Mouse (Mus musculus) right cerebral cortex, postnatal 36 days (tissue): ENCODE data around the gene Copg2.

Experiments used
- DNase-seq, 2 experiments: peaks; one replicate each; pipeline ENCODE4 v3.0.0; 2022; ENCODE audit warnings: low spot score in 2 of 2, mixed read lengths in 1 of 2

The Copg2 gene

DNA sequence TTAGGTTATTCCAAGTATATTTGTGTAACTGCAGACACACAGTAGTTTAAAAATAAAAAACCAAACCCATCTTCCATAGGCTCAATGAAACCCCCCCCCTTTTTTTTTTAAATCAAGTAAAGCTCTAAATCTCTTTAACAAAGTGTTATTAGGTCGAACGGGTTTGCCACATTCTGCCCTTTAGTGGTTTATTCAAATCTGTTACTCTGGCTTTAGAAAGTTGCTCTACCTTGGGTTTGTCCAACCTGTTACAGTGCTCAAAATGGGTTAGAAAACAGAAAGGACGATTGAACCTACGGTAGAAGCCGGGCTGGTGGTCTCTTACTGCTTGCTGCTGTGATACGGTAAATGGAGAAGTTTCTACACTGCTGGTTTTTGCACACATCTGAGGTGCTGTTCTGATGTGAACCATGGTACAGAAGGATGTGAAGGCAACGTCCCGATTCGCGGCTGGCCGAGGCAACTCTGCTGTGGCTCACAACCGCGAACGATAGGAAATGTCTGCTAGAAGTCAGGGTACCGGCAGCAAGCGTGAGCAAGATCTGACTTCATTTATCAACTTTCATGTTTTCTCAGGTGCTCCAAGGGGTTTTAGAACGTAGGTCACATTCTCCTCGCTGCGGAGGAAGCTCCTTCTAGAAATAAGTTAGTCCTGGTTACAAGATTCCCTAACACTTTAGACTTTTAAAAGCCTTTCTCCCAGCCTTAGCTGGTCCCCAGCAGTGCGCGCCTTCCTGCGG is 161.4 kb downstream of the Copg2 start:
- DNase-seq, result no peak

DNA sequence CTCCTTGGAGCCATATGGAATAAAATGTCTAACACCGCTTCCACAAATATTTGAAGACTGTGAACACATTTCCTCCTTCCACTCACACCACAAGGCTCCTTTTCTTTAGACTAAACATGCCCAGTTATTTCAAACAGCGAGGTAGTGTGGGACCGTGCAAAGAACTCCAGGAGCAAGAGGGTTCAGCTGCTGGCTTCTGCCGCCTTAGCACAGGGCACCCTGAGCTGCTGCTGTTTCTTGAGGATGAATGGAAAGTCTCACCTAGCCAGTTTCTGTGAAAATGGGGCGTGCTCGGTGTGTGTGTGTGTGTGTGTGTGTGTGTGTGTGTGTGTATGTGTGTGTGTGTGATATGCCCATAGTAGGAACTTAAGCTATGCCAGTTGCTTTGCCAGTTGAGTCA is 162.1 kb downstream of the Copg2 start:
- no peak for DNase-seq

DNA sequence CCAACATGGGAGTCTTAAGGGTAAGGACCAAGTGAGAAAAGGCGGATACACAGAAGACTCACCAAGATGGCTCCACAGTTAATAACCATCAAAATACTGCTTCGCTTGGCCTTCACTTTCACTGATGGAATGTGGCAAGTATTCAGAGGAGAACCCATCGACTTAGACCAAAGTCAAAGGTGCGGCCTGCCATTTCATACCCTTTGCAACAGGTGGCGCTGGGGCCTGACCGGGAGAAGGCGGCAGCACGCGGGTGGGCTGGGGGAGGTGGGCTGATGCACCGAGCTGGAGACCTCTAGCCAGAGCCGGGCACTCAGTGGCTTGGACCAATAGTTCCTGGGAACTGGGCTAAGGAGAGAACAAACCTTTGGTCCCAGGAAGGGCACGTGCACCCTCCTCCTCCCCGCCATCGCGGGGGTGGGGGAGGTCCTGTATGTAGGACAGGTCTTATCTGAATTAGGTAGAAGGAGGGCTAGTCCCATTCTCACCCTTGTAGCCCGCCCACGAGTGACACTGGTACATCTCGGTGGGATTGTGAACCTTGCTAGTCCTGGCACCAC is 163.9 kb downstream of the Copg2 start:
- no peak for DNase-seq

DNA sequence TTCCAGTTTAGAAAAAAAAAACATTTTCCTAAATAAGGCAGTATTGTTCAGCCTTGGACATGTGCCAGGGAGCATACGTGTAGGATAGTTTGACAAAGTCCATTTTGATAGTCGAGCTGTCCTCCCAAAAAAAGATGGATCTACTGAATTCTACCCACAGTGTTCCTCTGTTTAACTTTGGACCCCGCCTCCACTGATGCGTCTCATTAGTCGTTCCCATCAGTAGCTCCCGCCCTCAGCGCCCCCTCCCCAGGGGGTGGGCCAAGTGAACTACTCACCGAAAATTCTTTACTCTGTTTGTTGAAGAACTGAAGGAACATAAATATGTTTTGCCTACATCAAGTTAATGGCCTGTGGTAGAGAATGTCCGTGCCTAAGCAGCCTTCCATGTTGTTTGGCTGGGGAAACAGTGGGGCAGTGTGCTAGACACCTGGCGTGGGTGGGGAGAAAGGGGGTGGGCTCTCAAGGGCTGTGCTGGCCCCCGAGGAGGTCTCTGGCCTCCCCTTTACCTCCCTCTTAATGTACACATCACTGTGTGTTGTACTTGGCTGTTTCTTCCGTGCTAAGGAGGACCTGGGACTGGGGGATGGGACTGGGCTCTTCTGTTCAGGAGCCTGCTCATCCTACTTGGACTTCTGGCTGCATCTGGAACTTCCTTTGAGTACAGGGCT is 166.2 kb downstream of the Copg2 start:
- no peak for DNase-seq

DNA sequence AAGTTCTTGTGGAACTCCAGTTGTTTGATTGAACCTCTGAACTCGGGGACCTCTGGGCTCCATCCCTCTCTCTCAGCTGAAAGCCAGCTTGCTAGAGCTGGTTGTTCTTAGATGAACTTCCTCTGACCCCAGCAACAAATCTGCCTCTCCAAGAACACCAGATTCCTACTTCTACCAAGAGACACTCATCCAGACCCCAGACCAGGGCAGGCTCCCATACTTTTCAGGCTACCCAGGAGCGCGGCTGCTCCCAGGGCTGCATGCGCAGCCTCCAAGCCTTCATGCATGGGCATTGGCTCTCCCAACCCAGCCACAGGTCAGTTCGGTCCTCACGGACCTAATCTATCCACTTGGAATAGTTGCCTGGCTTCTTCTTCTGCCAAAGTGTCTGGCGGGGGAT is 173.3 kb downstream of the Copg2 start, which contains the start of gene Mest:
Gene Mest (plus strand): TSS at position 217 of the 400 bp plus-strand sequence.
- no peak for DNase-seq

DNA sequence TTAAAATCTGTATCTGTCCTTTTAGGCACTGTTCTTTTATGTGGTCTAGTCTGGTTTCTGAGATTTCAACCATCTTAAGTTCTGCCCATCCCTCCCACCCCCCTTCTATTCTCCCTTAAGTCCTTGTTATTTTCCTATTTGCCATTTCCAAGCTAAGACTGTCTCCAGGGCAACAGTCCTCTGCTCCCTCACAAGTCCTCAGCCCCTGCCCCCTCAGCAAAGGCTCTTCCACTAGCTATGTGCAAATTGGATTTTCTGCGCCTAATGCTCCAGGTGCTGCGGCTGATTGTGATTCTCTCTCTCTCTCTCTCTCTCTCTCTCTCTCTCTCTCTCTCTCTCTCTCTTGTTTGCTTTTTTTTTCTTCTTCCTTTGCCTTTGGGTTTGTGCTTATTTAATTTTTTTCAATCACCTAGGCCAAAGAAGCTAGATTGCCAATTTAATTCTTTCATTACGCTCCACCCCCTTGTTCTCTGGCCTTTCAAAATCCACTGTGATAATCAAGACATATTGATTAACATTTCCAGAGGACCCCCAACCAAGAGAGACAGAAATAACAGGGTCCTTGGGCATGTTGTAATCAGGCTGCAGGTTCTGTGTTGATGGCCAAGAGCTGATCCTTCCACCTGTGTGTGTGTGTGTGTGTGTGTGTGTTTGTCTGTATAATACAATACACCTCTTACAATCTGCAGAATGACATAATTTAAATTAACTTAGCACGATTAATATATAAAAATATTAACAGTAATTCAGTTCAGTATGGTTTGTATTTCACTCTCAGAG is 174.0 kb downstream of the Copg2 start:
- DNase-seq, result no peak

DNA sequence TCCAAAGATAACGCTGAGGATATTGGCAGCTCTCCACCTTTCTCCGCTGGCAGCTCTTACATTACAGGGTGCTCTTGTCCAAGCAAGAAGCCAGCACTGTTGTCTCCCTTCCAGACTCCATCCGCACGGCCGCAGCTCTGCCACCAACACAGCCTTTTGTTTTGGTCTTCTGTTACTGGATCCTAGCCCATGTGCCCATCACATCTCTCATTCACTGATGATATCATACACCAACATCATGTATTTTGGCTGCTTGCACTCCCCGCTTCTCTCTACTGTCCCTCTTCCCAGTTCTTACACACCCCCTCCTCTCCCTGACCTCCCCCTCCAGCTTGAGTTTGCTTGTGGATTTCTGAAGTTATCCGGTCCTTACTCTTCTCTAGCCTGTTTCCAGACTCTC is 179.8 kb downstream of the Copg2 start:
- DNase-seq, result no peak

DNA sequence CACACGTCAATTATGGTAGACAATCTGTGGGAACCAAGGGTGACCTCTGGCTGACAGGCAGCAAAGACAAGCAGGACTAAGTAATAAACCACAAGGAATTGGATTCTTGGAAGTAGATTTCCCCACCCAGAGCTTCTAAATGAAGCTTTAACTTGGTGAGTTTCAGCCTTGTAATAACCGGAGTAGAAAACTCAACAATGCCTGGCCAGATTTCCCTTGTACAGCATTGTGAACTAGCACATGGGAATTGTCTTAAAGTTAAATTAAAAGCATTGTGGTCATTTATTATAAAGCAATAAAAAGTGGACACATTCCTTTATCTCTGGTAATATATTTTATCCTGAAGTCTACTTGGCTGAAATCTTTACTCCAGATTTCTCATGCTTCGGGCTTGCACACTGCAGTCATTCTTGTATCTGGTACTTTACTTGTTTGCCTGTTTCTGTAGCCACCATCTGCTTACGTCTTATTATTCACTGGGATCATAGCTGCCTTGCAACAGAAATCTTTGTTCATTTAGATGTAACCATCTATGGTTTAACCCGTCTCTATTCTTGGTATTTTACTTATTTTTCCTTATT is 181.6 kb downstream of the Copg2 start:
- DNase-seq, result no peak

DNA sequence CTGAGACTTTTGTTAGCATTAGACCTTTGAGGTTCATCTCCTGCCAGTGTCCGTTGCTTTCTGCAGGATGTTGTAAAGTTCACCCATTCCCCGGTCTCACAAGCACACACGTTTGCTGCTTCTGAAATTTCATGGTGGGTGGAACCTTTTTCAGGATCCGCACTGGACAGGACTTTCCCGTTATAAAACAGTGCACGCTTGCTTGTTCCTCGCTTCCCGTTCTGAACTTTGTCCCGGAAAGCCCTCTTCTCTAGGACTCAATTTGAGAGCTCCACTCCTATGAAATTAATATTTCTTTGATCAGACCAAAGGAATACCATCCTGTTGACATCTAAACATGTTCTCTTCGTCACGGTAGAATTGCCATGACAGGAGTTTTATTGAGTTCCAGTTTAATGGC is 182.7 kb downstream of the Copg2 start:
- DNase-seq, result no peak

DNA sequence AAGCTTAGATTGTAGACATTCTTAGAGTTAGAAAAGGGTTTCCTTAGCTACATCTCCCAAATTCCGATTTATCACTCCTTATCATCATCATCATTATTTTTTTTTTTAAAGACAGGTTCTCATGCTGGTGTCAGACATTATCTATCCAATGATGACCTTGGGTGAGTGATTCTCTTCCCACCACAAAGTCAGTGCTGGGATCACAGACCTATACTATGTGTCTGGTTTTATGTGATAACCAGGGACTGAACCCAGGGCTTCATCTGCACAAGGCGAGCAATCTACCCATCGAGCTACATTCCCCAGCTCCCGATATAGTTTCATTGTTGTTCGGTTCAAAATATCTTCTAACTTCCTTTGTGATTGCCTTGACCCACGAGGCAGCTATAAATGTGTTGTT is 183.1 kb downstream of the Copg2 start:
- DNase-seq, result no peak

DNA sequence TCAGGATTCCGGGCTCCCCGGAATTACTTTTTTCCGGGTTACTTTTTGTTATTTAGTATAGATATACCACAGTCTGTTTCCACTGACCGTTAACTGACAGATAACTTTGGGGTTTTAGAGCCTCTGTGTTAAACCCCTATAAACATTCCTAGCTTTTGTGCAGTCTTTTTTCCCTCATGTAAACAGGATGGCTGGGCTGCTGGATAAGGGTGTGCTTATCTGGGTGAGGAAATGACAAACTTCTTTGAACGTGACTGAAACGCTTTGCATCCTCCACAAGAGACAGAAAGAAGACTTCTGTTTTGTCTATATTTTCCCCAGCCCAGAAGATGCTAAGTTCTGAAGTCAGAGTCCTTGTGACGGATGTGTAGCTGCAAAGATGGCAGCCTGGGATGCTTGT is 184.1 kb downstream of the Copg2 start:
- DNase-seq, result no peak

DNA sequence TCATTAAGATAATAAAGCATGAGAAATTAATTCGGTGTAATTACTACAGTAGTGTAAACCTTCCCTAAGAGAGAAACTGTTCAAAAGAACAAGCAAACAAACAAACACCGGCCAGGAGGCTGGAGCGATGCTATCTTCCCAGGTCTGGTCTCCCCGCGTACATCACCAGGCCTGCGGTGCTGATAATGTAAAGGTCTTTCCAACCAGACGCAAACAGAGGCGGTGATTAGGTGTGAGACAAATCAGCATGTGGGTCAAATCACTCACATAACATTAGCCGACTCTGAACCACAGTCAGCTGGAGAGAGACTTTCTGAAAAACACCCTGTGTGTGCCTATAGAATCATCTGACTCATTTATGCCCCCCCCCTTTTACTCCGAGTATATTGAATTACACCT is 185.2 kb downstream of the Copg2 start:
- DNase-seq, result no peak

DNA sequence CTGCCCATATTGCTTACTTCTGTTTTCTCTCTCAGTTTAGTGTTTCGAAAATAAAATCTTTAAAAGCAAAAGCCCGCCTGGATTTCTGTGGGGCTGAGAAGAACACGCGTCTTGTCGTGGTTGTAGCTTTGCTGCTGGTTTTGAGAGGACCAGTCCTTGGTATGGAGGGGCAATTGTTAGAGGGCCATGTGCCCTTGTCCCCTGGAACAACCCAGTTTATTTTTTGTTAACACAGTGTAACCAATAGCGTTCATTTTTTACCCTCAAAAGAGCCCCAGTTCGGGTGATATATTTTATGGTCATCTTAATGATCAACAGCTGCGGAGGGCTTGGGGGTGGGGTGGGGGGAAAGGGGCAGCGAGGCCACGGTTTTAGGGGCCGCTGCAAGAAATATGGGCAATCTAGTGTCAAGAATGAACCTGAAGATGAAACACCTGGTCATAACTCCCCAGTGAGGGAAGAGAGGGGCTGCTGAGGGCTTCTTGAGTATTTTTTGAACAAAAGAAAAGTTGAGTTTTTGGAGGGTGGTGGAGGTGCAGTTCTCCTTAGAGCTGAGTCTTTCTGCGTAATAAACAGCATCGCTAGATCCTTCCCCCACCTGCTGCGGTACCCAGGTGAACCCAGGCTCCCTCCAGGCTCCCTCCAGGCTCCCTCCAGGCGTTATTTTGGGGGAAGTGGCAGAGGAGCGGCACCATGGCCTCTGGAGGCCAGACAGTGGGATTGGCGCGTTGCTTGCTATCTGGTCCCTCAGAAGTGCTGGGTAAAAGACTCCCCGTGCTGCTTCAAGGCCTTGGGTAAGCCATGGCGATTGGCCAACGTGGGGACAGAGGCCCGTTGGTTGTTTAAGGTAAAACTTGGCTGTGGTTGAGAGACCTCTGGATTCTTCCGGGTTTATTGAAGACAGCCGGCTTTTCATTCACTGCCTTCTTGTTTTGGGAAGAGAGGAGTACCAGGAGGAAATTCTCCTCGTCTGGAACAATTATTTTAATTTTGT is 185.9 kb downstream of the Copg2 start:
- DNase-seq, result no peak

DNA sequence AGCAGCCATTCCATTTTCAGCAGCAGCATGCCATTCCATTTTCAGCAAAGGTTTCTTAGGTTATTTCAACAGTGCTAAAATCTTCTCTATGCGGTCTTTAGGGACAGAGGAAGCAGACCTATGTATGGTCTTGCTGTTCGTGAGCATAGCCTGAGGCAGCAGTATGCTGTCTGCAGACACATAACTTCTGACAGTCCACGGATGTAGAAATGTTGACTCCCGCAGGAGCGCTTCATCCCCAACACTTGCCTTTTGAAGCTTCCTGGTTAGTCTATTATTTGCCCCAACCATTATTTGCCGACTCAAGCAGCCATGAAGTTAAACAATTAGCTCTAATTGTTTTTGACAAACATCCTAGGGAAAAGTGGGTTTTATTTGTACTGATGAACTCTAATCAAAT is 187.5 kb downstream of the Copg2 start:
- DNase-seq, result no peak

DNA sequence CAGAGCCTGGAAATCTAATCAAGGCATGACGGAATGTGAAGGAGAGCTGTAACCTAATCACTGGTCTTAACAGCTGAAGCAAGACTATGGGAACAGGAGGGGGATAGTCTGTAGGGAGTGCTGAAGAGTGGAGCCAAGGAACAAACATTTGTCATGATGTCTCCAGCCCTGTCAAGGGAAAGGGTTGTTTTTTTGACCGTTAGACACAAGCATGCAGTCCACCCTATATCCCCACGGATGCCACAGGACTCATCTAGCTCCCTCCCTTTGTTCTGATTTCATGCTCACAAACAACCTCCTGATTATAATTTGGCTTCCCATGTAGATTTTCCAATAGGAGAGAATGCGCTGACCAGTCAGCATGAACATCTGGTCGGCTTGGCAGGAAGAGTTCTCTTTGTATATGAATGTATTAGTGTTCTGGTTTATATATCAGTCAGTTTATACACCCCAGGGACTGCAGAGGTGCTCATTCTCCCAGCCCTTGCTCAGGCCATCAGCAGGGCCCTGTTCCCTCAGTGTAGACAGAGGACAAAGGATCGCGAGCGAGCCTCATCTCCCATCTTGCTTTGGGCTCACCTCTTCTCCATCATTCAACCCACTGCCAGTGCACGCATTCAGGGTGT is 192.5 kb downstream of the Copg2 start:
- DNase-seq, result no peak

DNA sequence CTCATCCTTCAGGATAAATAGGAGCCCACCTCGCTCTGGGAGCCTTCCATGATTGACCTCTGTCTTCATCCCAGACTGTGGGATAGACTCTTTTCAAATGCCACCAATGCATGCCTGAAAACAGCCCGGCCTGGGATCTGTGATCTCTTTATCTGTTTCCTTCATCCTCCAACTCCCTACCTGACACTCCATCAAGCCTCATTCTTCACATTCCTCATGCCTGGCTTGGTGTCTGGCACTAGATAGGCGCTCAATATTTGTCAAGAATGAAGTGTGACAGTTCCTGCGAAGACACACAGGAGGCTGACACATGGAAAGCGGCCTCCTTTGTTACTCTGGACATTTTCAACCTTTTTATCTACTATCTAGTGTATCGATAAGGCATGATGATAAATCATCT is 193.1 kb downstream of the Copg2 start:
- no peak for DNase-seq

DNA sequence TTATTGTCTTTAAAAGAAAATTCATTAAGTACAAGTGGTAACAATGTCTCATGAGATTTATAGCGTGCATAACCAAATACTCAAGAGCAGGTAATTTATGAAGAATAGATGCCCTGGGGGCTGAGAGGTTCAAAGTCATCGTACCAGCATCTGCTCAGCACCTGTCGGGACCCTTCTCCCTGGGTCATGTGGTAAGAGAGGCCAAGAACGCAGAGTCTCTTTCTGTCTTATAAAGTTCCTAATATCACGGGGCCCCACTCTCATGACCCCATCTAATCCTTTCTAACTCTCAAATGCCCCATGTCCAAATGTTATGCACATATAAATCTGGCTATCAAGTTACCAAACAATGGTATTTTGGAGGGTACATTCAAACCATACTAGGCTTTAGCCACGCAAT is 193.7 kb downstream of the Copg2 start:
- DNase-seq, result no peak

DNA sequence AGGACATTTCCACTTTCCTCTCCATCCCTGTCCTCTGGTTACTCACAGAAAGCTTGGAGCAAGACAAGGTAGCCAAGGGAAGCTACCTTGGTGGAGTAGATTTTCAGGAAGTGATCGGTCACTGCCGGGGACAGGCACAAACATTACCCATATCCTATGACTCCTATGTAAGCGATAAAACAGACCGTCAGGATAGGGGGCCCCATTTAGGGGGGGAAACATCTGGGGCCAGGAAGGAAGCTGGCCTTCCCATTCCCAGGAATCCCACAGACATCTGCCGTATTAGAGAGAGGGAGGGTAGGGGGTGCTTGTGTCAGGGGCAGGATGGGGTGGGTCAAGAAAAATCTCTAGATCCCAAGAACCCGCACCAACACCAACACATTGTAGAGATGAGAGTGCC is 196.4 kb downstream of the Copg2 start:
- DNase-seq, result no peak

DNA sequence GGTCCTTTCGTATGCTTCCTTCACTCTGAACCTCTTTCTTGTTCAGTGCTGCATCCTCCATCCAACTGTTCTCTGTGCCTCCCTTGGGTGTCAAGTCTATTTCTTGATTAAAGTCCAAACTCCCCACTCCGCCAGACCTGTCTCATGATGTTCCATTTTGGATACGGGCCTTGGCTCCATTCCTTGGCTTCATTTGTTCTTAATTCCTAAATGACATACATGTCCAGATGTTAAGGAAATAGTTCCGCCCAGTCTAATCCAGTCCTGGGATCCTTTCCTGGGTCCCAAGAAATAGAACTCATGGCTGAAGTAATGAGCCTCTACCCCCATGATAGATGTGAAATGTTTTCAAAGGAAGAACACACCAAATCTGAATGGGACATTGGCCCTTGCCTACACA is 198.6 kb downstream of the Copg2 start:
- no peak for DNase-seq
